Mouse (Mus musculus) embryonic facial prominence, embryonic 14.5 days (tissue): ENCODE measurements around the gene Olfr1255. TPM values are rescaled to one million over a fixed set of nuclear protein-coding genes. Genes with fewer than 3 reads are reported as not detected.

Experiments used
- ATAC-seq: fragments of 200-750 bp; cut with Nextera tagmentation; 2 replicates; pipeline ENCODE4 v1.8.0; 2017; ENCODE audit warnings: low read depth, moderate number of reproducible peaks, moderate TSS enrichment
- DNase-seq: peaks from one replicate; pipeline ENCODE4 v3.0.0-alpha.2; 2015; ENCODE audit warnings: low spot score
- H3K27ac ChIP-seq: fragments of 300-500 bp; sonication (generic); replicated peaks from 2 replicates; pipeline ENCODE4 v1.5.1; 2014; ENCODE audit warnings: low read depth, mild to moderate bottlenecking, low read length, moderate library complexity
- H3K27me3 ChIP-seq: fragments of 300-500 bp; sonication (generic); replicated peaks from 2 replicates; pipeline ENCODE4 v1.6.1; 2014; ENCODE audit warnings: low read length; ENCODE audit not compliant: control insufficient read depth, insufficient read depth
- H3K36me3 ChIP-seq: fragments of 300-500 bp; sonication (generic); 2 replicates; pipeline ENCODE4 v1.6.1; 2014; ENCODE audit warnings: low read length, mixed read lengths; ENCODE audit not compliant: control insufficient read depth, insufficient read depth
- H3K4me1 ChIP-seq: fragments of 300-500 bp; sonication (generic); 2 replicates; pipeline ENCODE4 v1.6.1; 2014; ENCODE audit warnings: antibody characterized with exemption, low read length; ENCODE audit not compliant: control insufficient read depth, insufficient read depth
- H3K4me2 ChIP-seq: fragments of 300-500 bp; sonication (generic); 2 replicates; pipeline ENCODE4 v1.6.1; 2014; ENCODE audit warnings: low read depth, mild to moderate bottlenecking, low read length, moderate library complexity, mixed read lengths
- H3K4me3 ChIP-seq: fragments of 300-500 bp; sonication (generic); 2 replicates; pipeline ENCODE4 v1.5.1; 2014; ENCODE audit warnings: low read depth, mild to moderate bottlenecking, low read length
- H3K9ac ChIP-seq: fragments of 300-500 bp; sonication (generic); 2 replicates; pipeline ENCODE4 v1.6.1; 2014; ENCODE audit warnings: low read depth, mild to moderate bottlenecking, low read length, moderate library complexity, mixed read lengths
- H3K9me3 ChIP-seq: fragments of 300-500 bp; sonication (generic); 2 replicates; pipeline ENCODE4 v1.6.1; 2016; ENCODE audit warnings: low read length; ENCODE audit not compliant: control insufficient read depth
- WGBS: fragments of 180-500 bp; shearing (Covaris S2); extraction: QIAGEN DNeasy Blood & Tissue Kit; methylation state at CpG from one replicate; pipeline ENCODE4 v1.1.7; 2014; 5-methylcytosine and 5-hydroxymethylcytosine counted together
- polyA plus RNA-seq: library from polyadenylated mRNA; unstranded; fragments of >200 nt; fragmentation: Nextera tagmentation; extraction: Ambion mirVana; gene quantifications from 2 replicates; pipeline ENCODE4 v1.2.1, GENCODE M21; 2014

The Olfr1255 gene
- not detected in 2 replicates for polyA plus RNA-seq

GRCm38 (mm10) chr2:89811751-89812150 is at the start of gene Olfr1255:
TSS of gene Olfr1255 (plus strand) at chr2:89812051.
- WGBS = 78% methylated on average over 3 of the region's 3 CpGs
- H3K27me3 ChIP-seq = no peaks in the 10 kb centered on the region
- ATAC-seq (no peak), DNase-seq (no peak)
- H3K4me1 ChIP-seq = no peaks in the 10 kb centered on the region
- H3K9me3 ChIP-seq = no peaks in the 10 kb centered on the region
- H3K4me3 ChIP-seq = no peak within 1 kb of the TSS
- no peaks in the 10 kb centered on the region for H3K36me3 ChIP-seq
- H3K9ac ChIP-seq = no peak within 1 kb of the TSS
- H3K4me2 ChIP-seq = no peak within 1 kb of the TSS
- H3K27ac ChIP-seq = no peak within 1 kb of the TSS

GRCm38 (mm10) chr2:89793519-89793918 is 18.3 kb upstream of the Olfr1255 start, which contains the start of gene Olfr1254:
TSS of gene Olfr1254 (minus strand) at chr2:89793619.
- H3K36me3 ChIP-seq = no peaks in the 10 kb centered on the region
- no peaks in the 10 kb centered on the region for H3K4me1 ChIP-seq
- no peak within 1 kb of the TSS for H3K4me3 ChIP-seq
- no peak for ATAC-seq
- H3K27me3 ChIP-seq = no peaks in the 10 kb centered on the region
- DNase-seq = no peak
- H3K4me2 ChIP-seq = no peak within 1 kb of the TSS
- H3K9ac ChIP-seq = no peak within 1 kb of the TSS
- no peaks in the 10 kb centered on the region for H3K9me3 ChIP-seq
- H3K27ac ChIP-seq = no peak within 1 kb of the TSS

- Histone ChIP-seq H3K4me2 (no peak overlapping the region), H3K4me1 (no peaks in the 10 kb centered on the region), H3K4me3 (no peak overlapping the region), H3K9me3 (no peaks in the 10 kb centered on the region), H3K27ac (no peak overlapping the region), H3K27me3 (no peaks in the 10 kb centered on the region), H3K9ac (no peak overlapping the region), H3K36me3 (no peaks in the 10 kb centered on the region)
- DNase-seq (no peak), ATAC-seq (no peak)
- 87% methylated on average over 3 of the region's 3 CpGs for whole genome bisulfite sequencing
Observed at GRCm38 (mm10) chr2:89799583-89799982, 12.3 kb upstream of the Olfr1255 start.

- no peak for DNase-seq
- Histone ChIP-seq H3K4me3 (no peak overlapping the region), H3K27ac (no peak overlapping the region), H3K27me3 (no peaks in the 10 kb centered on the region), H3K9me3 (no peaks in the 10 kb centered on the region), H3K4me2 (no peak overlapping the region), H3K36me3 (no peaks in the 10 kb centered on the region), H3K9ac (no peak overlapping the region), H3K4me1 (no peaks in the 10 kb centered on the region)
- no peak for ATAC-seq
- WGBS = 72% methylated on average over 2 of the region's 2 CpGs
Observed at GRCm38 (mm10) chr2:89810751-89811150, 1.1 kb upstream of the Olfr1255 start.

- Histone ChIP-seq H3K27me3 (no peaks in the 10 kb centered on the region), H3K27ac (no peak overlapping the region), H3K9me3 (no peaks in the 10 kb centered on the region), H3K36me3 (no peaks in the 10 kb centered on the region), H3K4me3 (no peak overlapping the region), H3K9ac (no peak overlapping the region), H3K4me1 (no peaks in the 10 kb centered on the region), H3K4me2 (no peak overlapping the region)
- 79% methylated on average over 1 of the region's 1 CpGs for WGBS
- no peak for ATAC-seq
- DNase-seq = no peak
Observed at GRCm38 (mm10) chr2:89820216-89820615, 8.4 kb downstream of the Olfr1255 start.

- 61% methylated on average over 2 of the region's 2 CpGs for WGBS
- no peak for DNase-seq
- Histone ChIP-seq H3K4me3 (no peak within 1 kb of the TSS), H3K9me3 (no peaks in the 10 kb centered on the region), H3K27ac (no peak within 1 kb of the TSS), H3K4me2 (no peak within 1 kb of the TSS), H3K9ac (no peak within 1 kb of the TSS), H3K36me3 (no peaks in the 10 kb centered on the region), H3K4me1 (no peaks in the 10 kb centered on the region), H3K27me3 (no peaks in the 10 kb centered on the region)
- ATAC-seq = no peak
Observed at GRCm38 (mm10) chr2:89841455-89841854, 29.6 kb downstream of the Olfr1255 start, which contains the start of gene Olfr1256. TSS of gene Olfr1256 (minus strand) at chr2:89841555.

- H3K4me1 ChIP-seq = no peaks in the 10 kb centered on the region
- no peak within 1 kb of the TSS for H3K4me2 ChIP-seq
- no peak within 1 kb of the TSS for H3K4me3 ChIP-seq
- H3K27ac ChIP-seq = no peak within 1 kb of the TSS
- WGBS = 80% methylated on average over 5 of the region's 5 CpGs
- no peaks in the 10 kb centered on the region for H3K27me3 ChIP-seq
- ATAC-seq = no peak
- H3K36me3 ChIP-seq = no peaks in the 10 kb centered on the region
- no peak within 1 kb of the TSS for H3K9ac ChIP-seq
- no peaks in the 10 kb centered on the region for H3K9me3 ChIP-seq
- no peak for DNase-seq
Observed at GRCm38 (mm10) chr2:89848105-89848504, 36.3 kb downstream of the Olfr1255 start, which contains the start of gene Olfr48. TSS of gene Olfr48 (minus strand) at chr2:89848205.

- no peaks in the 10 kb centered on the region for H3K27me3 ChIP-seq
- H3K4me3 ChIP-seq = no peak overlapping the region
- DNase-seq (no peak), ATAC-seq (no peak)
- H3K36me3 ChIP-seq = no peaks in the 10 kb centered on the region
- no peak overlapping the region for H3K27ac ChIP-seq
- no peak overlapping the region for H3K9ac ChIP-seq
- WGBS = 85% methylated on average over 1 of the region's 1 CpGs
- no peaks in the 10 kb centered on the region for H3K4me1 ChIP-seq
- H3K9me3 ChIP-seq = no peaks in the 10 kb centered on the region
- no peak overlapping the region for H3K4me2 ChIP-seq
Observed at GRCm38 (mm10) chr2:89849230-89849629, 37.4 kb downstream of the Olfr1255 start.
